In the genomic region with DNA sequence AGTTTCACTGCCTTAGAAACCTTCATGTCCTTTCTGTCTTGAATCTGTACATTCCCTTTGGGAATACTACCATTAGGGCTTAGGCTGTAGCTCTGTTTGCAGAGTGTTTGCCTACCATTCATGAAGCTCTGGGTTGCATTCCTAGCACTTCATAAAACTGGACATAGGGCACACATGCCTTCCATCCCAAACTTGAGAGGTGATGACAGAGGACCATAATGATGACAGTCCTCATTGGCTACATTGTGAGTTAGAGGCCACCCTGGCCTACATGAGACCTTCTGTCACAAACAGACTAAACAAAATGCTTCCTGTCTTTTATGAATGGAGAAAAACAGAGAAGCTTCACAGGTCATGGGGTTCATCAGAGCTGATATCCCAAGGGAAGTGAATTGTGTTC, we compare ENCODE assay signal across 16 mouse cellular contexts.
"Had no signal": no experiment of that assay in that cellular context is flagged by ENCODE, and none has a peak within 500 bp of the region (broad histone marks: within the 10 kb centered on the region; RNA-seq: fewer than 3 reads in every experiment).

No protein-coding gene starts in this region.

- H3K27me3 ChIP-seq: liver, embryonic 13.5 days; midbrain, embryonic 13.5 days; neural tube, embryonic 13.5 days; stomach, embryonic 15.5 days had no signal

- H3K4me1 ChIP-seq: midbrain, embryonic 10.5 days; midbrain, embryonic 13.5 days; stomach, embryonic 15.5 days had no signal

- H3K36me3 ChIP-seq: liver, embryonic 13.5 days; midbrain, embryonic 10.5 days; midbrain, embryonic 13.5 days; neural tube, embryonic 13.5 days; stomach, embryonic 15.5 days had no signal

- H3K27ac ChIP-seq: left cerebral cortex, adult 2 months; liver, embryonic 13.5 days; midbrain, embryonic 10.5 days; midbrain, embryonic 13.5 days; neural tube, embryonic 13.5 days; stomach, embryonic 15.5 days had no signal

- ATAC-seq: intestine, postnatal 0 days; midbrain, embryonic 13.5 days; midbrain, embryonic 16.5 days had no signal

- DNase-seq: layer of hippocampus, postnatal 36 days; liver, embryonic 13.5 days; lung, postnatal 36 days; retina, postnatal 1 day; right cerebral cortex, postnatal 25 days; spleen, adult 18-20 months; thymus, postnatal 25 days had no signal

- H3K9me3 ChIP-seq: liver, embryonic 13.5 days; megakaryocyte, embryonic 14.5 days; midbrain, embryonic 10.5 days; midbrain, embryonic 13.5 days; neural tube, embryonic 13.5 days; stomach, embryonic 15.5 days had no signal

- H3K9ac ChIP-seq: liver, embryonic 13.5 days; midbrain, embryonic 13.5 days; neural tube, embryonic 13.5 days; stomach, embryonic 15.5 days had no signal

- H3K4me3 ChIP-seq: left cerebral cortex, adult 2 months; liver, embryonic 13.5 days; megakaryocyte, embryonic 14.5 days; midbrain, embryonic 10.5 days; midbrain, embryonic 13.5 days; myocyte; neural tube, embryonic 13.5 days; stomach, embryonic 15.5 days had no signal

- H3K4me2 ChIP-seq: liver, embryonic 13.5 days; midbrain, embryonic 13.5 days; neural tube, embryonic 13.5 days; stomach, embryonic 15.5 days had no signal
